Mouse (Mus musculus) testis, adult 2 months (tissue): Measurements from ENCODE around the gene Faim.

Experiments
- CTCF ChIP-seq: fragments of 200-500 bp; IDR thresholded peaks from 2 replicates; pipeline ENCODE4 v1.5.1; 2012; ENCODE audit warnings: low read depth, mild to moderate bottlenecking, inconsistent platforms, low read length, moderate library complexity; ENCODE audit not compliant: control insufficient read depth, insufficient read depth, insufficient replicate concordance
- POLR2A ChIP-seq: fragments of 200-500 bp; IDR thresholded peaks from 2 replicates; pipeline ENCODE4 v1.6.1; 2012; ENCODE audit warnings: low read depth, mild to moderate bottlenecking, inconsistent platforms, low read length, moderate library complexity; ENCODE audit not compliant: control insufficient read depth

DNA sequence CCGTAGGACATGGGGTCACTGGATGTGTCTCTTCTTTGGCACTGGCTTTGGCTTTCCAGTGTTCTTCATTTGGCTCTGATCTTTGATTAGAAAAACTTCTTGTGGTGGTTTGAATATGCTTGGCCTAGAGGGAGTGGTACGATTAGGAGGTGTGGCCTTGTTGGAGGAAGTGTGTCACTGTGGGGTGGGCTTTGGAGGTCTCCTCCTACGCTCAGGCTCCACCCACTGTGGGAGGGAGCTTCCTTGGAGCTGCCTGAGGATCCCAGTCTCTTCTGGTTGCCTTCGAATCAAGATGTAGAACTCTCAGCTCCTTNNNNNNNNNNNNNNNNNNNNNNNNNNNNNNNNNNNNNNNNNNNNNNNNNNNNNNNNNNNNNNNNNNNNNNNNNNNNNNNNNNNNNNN lies 35.6 kb downstream of the Faim start:
- no peak for TF ChIP-seq POLR2A
- TF ChIP-seq CTCF, result no peak
